Mouse (Mus musculus) C2C12 (cell line): ENCODE data around the gene Tbc1d20.

Experiments used
- CEBPB ChIP-seq: IDR thresholded peaks from one replicate; pipeline ENCODE4 v1.6.1; 2011; ENCODE audit warnings: low read depth, mild to moderate bottlenecking, control low read depth, moderate library complexity
- CTCF ChIP-seq: IDR thresholded peaks from one replicate; pipeline ENCODE4 v1.5.1; 2011; ENCODE audit not compliant: control insufficient read depth, insufficient read depth, insufficient read length
- MAX ChIP-seq: IDR thresholded peaks from one replicate; pipeline ENCODE4 v1.6.1; 2011; ENCODE audit warnings: mild to moderate bottlenecking, control low read depth
- MYOD1 ChIP-seq: IDR thresholded peaks from one replicate; pipeline ENCODE4 v1.6.1; 2011; ENCODE audit warnings: low read depth; ENCODE audit not compliant: control insufficient read depth, insufficient read length
- MYOG ChIP-seq: IDR thresholded peaks from one replicate; pipeline ENCODE4 v1.6.1; 2011; ENCODE audit not compliant: control insufficient read depth, insufficient read length; ENCODE audit errors: extremely low read depth
- USF1 ChIP-seq: IDR thresholded peaks from one replicate; pipeline ENCODE4 v1.6.1; 2011; ENCODE audit warnings: low read depth, mild to moderate bottlenecking, control low read depth, moderate library complexity

- TF ChIP-seq CEBPB: no peak
- no peak for TF ChIP-seq CTCF
- no peak for TF ChIP-seq MAX
- TF ChIP-seq USF1: no peak
- no peak for TF ChIP-seq MYOD1
- TF ChIP-seq MYOG: no peak
These were observed 63.6 kb downstream of the Tbc1d20 start for GRCm38 (mm10) chr2:152357254-152357653.
